Mouse (Mus musculus) activated CD4-positive, CD25-positive, alpha-beta regulatory T cell, adult 4 months (primary cell): ENCODE measurements at regions not wholly inside any gene's neighbourhood (a gene's known extent, or its start where the extent isn't known, plus 50 kb on each side); places are given as distances from the start of the nearest gene placed in this dataset.
"Not testable (repeated sequence)": the region's sequence is repeated elsewhere in the genome, so short reads cannot be mapped to it uniquely, and the experiment has no call there.

Experiments used
- ATAC-seq: one replicate; pipeline ENCODE4 v1.8.0; 2017

- ATAC-seq = no peak
Measured at GRCm38 (mm10) chr1:80969927-80970326, 106.8 kb upstream of the Nyap2 start.

DNA sequence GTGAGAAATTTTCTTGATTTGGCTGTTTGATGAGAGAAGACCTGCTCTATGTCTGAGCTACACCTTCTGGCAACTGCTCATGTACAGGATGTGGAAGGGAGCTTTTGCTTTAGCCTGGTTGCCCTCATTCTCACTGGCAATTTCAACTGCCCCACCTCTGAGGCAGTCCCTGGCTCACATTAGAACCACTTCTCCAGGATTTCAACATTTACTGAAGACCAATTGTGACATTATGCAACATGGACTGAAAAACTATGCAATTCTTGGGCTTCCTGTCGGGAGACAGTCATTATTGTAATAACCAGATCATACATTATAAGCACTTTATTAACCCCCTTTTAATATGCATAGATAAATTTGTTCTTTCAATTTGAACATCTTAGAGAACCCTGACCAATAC is 107.6 kb upstream of the Nyap2 start:
- no peak for ATAC-seq

DNA sequence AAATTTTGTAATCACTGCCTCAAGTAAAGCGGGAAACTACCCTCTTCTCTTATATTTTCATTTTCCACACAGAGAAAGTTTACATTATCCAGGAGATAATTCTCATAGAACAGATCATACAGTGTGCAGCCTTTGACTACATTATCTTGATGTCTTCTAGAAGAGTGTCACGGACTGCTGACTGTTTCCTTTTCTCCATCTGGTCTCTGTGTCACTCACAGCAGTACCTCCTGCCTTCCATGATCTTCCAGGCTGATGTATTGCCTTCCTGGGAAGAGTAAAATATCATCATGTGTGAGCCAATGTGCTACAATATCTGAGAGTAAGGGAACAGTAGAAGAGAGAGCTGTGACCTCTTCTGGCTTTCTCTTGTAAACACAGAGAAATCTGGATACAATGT is 111.0 kb upstream of the Nyap2 start:
- no peak for ATAC-seq

GRCm38 (mm10) chr1:80964376-80964775 is 112.4 kb upstream of the Nyap2 start:
- no peak for ATAC-seq

DNA sequence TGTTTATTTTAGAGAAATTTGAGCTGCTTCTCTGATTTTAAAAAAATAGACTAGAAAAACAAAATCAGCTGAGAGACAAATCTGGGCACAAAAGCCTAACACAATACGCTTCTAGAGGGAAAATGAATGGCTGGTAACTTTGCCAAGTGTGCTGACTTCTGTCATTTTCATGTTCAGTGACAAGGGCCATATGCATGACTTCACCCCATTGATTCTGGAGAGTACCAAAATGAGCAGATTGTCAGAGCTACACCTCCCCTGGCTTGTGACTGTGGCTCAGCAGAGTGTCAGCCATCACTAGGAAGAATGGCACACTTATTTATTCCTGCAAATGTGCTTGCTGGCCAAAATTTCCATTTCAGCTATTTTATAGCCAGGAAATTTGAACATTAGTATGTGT is 112.9 kb upstream of the Nyap2 start:
- ATAC-seq = no peak

- no peak for ATAC-seq
Measured at GRCm38 (mm10) chr1:80950406-80950805, 126.3 kb upstream of the Nyap2 start.

GRCm38 (mm10) chr1:80946049-80946448 is 130.7 kb upstream of the Nyap2 start:
- ATAC-seq = not testable (repeated sequence)

DNA sequence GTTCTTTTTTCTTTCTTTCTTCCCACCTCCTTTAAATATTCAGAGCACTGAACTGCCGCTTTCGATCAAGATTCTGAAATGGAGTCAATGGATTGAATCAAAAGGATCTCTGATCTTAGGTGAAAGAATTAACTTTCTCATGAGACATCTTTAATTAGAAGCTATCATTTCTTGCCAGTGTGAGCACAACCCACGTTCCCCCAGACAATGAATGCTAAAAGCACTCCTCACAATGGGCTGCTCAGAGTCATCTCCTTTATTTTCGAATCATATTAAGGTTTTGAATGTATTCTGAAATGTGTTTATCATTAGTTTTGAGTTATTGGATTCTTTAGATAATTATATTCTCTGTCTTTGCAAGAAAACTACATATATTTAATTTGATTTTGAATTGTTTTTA is 137.4 kb upstream of the Nyap2 start:
- ATAC-seq = no peak

DNA sequence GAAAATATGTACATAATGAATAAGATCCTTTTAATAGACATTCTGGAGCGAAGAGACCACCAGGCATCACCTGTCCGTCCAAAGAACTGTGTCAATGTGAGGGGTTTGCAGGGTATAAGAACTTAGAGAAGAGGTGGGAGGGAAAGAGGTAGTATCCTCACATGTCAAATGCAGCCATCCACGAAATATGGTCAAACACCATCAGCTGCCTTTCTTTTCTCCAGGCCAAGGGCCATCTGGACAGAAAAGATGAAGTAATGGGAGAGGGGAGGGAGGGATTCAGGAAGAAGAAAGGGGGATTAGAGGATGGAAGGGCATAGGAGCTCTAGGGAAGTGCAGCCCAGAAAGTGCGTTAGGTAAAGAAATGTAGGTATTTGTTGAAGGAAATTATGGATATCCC is 141.0 kb upstream of the Dock10 start:
- ATAC-seq = no peak

GRCm38 (mm10) chr1:80874140-80874849 is 116.0 kb upstream of the Dock10 start:
- peak; percentile 19 for ATAC-seq

DNA sequence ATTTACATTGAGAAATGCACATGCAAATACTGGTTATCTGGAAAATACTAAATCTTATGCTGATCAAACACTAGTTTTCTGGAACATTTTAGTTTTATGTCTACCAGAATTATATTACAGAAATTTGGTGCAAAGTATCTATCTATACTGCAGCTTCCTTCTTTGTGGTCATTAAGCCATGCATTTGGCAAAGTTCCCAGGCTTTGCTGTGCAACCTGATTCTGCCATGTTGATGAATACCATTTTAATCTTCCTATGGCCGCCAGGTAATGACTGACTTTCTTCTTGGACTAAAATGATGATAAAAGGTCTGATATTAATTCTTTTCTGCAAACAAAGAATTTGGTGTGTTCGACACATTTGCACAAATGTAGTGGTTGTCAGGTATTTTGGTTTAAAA is 115.3 kb upstream of the Dock10 start:
- ATAC-seq = no peak

DNA sequence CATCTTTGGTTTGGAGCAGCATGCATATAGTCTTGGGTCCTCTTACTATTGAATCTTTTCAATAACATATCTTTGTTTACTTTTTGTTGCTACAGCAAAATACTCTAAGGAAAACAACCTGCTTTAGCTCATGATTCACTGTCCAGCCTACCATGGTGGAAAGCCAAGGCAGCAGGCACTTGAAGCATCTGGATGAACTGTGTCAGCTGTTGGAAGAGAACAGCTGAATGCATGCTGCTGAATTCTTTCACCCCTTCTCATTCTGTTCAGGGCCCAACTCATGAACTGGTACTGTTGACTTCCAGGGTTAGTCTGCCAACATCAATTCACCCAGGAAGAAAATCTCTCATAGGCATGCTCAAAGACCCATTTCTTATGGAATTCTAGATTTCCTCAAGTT is 110.5 kb upstream of the Dock10 start:
- ATAC-seq = no peak

DNA sequence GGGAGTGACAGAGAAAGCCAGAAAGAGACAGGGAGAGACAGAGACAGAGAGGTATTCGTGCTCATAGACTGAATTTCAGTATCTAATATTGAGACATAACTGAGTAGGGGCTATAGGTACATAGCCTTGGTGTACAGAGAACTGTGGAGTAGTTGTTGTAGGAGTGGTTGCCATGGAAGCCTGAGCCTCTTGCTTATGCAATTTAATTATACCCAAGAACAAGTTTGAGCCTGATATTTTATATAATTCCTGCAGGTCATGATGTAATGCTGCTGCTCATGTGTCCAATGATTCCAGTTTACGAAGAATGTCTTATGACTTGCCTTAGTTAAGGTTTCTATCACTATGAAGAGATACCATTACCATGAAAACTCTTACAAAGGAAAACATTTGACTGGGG is 98.7 kb upstream of the Dock10 start:
- no peak for ATAC-seq

- peak; percentile 77 for ATAC-seq
Measured at GRCm38 (mm10) chr1:80854945-80855656, 96.8 kb upstream of the Dock10 start.

GRCm38 (mm10) chr1:80854289-80854701 is 96.0 kb upstream of the Dock10 start:
- ATAC-seq = no peak

DNA sequence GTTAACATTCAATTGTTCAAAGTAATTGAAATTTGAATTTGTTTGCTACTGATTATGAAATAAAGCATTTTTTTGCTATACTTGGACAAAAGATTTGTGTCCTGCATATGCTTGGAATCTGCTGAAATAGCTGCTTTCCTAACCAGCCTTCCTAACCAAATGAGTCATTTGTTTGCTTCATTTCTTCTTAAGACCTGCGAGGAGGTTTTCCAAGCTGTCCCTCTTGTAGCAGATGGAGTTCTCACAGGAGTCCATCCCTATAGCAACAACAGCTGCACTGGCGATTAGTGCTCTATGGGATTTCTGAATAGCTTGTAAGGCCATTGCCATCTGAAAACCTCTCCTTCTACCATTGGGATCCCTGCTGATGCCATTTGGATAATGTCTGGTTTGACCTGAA is 94.4 kb upstream of the Dock10 start:
- ATAC-seq = no peak

GRCm38 (mm10) chr1:80830196-80830794 is 72.0 kb upstream of the Dock10 start:
- no peak for ATAC-seq

DNA sequence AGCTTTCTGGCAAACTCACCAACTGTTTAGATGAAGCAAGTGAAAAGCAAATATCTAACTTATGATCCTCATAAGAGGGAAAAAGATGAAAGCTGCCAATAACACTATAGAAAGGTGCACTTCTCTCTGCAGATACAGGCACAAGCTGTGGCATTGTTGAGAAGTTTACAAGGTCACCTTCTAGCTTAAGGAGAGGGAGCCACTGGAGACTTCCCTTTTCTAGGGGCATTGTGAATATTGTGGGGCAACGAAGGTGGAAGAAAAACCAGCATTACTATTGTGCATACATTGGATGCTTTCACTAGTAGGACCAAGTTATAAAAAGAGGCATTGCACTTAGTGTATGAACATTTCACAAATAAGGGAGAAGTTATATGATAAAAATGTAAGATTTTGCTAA is 68.1 kb upstream of the Dock10 start:
- ATAC-seq = no peak

GRCm38 (mm10) chr1:80823953-80824352 is 65.6 kb upstream of the Dock10 start:
- ATAC-seq = no peak

- no peak for ATAC-seq
Measured at GRCm38 (mm10) chr1:80822185-80822584, 63.9 kb upstream of the Dock10 start.

GRCm38 (mm10) chr1:80812906-80813305 is 54.6 kb upstream of the Dock10 start:
- no peak for ATAC-seq
